Mouse (Mus musculus): ENCODE data around the gene Polm.

Gene Polm

GRCm38 (mm10) chr11:5837251-5838246 is at the start of gene Polm:
Gene Polm, minus strand, starts transcription at chr11:5838016.
- peak; percentile 97 for DNase-seq (ENCODE audit: low read depth, low spot score)

- DNase-seq (ENCODE audit: low read depth, low spot score) = no peak
These were observed 49.4 kb upstream of the Polm start for GRCm38 (mm10) chr11:5887250-5887649.

- no peak for DNase-seq (ENCODE audit: low read depth, low spot score)
These were observed 48.4 kb upstream of the Polm start for GRCm38 (mm10) chr11:5886187-5886586.

- no peak for DNase-seq (ENCODE audit: low read depth, low spot score)
These were observed 44.7 kb upstream of the Polm start for GRCm38 (mm10) chr11:5882518-5882917.

GRCm38 (mm10) chr11:5879905-5880304 is 42.1 kb upstream of the Polm start:
- no peak for DNase-seq (ENCODE audit: low read depth, low spot score)

GRCm38 (mm10) chr11:5878661-5879060 is 40.8 kb upstream of the Polm start:
- DNase-seq (ENCODE audit: low read depth, low spot score) = no peak

- peak; percentile 99 for DNase-seq (ENCODE audit: low read depth, low spot score)
These were observed 40.2 kb upstream of the Polm start, which contains the start of gene Pold2 for GRCm38 (mm10) chr11:5877921-5878526. Gene Pold2, minus strand, starts transcription at chr11:5878292.

GRCm38 (mm10) chr11:5877421-5877820 is 39.6 kb upstream of the Polm start:
- DNase-seq (ENCODE audit: low read depth, low spot score) = no peak

- no peak for DNase-seq (ENCODE audit: low read depth, low spot score)
These were observed 35.4 kb upstream of the Polm start for GRCm38 (mm10) chr11:5873192-5873591.

GRCm38 (mm10) chr11:5872707-5873106 is 34.9 kb upstream of the Polm start:
- no peak for DNase-seq (ENCODE audit: low read depth, low spot score)

GRCm38 (mm10) chr11:5870069-5870468 is 32.3 kb upstream of the Polm start:
- DNase-seq (ENCODE audit: low read depth, low spot score) = no peak

- DNase-seq (ENCODE audit: low read depth, low spot score) = no peak
These were observed 31.5 kb upstream of the Polm start for GRCm38 (mm10) chr11:5869331-5869730.

- DNase-seq (ENCODE audit: low read depth, low spot score) = no peak
These were observed 30.5 kb upstream of the Polm start for GRCm38 (mm10) chr11:5868324-5868723.

GRCm38 (mm10) chr11:5867196-5867595 is 29.4 kb upstream of the Polm start:
- DNase-seq (ENCODE audit: low read depth, low spot score) = no peak

- DNase-seq (ENCODE audit: low read depth, low spot score) = no peak
These were observed 24.7 kb upstream of the Polm start for GRCm38 (mm10) chr11:5862394-5863105.

GRCm38 (mm10) chr11:5861678-5862393 is 24.0 kb upstream of the Polm start, which contains the start of gene Aebp1:
Gene Aebp1, plus strand, starts transcription at chr11:5861947.
- no peak for DNase-seq (ENCODE audit: low read depth, low spot score)

- no peak for DNase-seq (ENCODE audit: low read depth, low spot score)
These were observed 22.8 kb upstream of the Polm start for GRCm38 (mm10) chr11:5860639-5861038.

- DNase-seq (ENCODE audit: low read depth, low spot score) = no peak
These were observed 22.2 kb upstream of the Polm start for GRCm38 (mm10) chr11:5859883-5860550.

- no peak for DNase-seq (ENCODE audit: low read depth, low spot score)
These were observed 20.9 kb upstream of the Polm start for GRCm38 (mm10) chr11:5858723-5859122.

- no peak for DNase-seq (ENCODE audit: low read depth, low spot score)
These were observed 18.8 kb upstream of the Polm start for GRCm38 (mm10) chr11:5856479-5857130.
